Mouse (Mus musculus): ENCODE measurements around the gene Gm28230. TPM values are rescaled to one million over a fixed set of nuclear protein-coding genes. Genes with fewer than 3 reads are reported as not detected.

Gm28230 gene
- total and polyA plus RNA-seq, 3 experiments, result 0.04 to 0.14 TPM; not detected in 1

- Histone ChIP-seq H3K27ac (no peak overlapping the region), H3K36me3 (ENCODE audit: control insufficient read depth, insufficient read depth, low read length) (no peaks in the 10 kb centered on the region), H3K4me1 (ENCODE audit: control insufficient read depth, insufficient read depth, low read length) (no peaks in the 10 kb centered on the region), H3K79me2 (replicated peaks; ENCODE audit: control insufficient read depth, insufficient read depth, low read length) (no peaks in the 10 kb centered on the region), H3K4me3 (no peak overlapping the region), H3K27me3 (ENCODE audit: control insufficient read depth, insufficient read depth, low read length) (peaks cover 44% of the 10 kb centered on the region), H3K9ac (ENCODE audit: low read depth, low read length) (no peak overlapping the region)
- DNase-seq, result no peak
- intact Hi-C loops (cut with DNase I), result loop anchor here (10.0 kb wide), 1 partner anchor 1419 kb away; the partner anchor contains the start of gene Sp9
- TF ChIP-seq CTCF (IDR thresholded peaks at IDR 0.05) (no peak), POLR2A (IDR thresholded peaks at IDR 0.05; ENCODE audit: insufficient read depth, low read depth, low read length) (no peak), EP300 (IDR thresholded peaks at IDR 0.05; ENCODE audit: insufficient read depth, low read depth, low read length) (no peak)
- 14% methylated on average over 4 of the region's 4 CpGs for WGBS
These were observed 33.1 kb upstream of the Gm28230 start for GRCm38 (mm10) chr2:74693432-74693827.

GRCm38 (mm10) chr2:74694066-74694465 is 32.5 kb upstream of the Gm28230 start:
- DNase-seq, result no peak

GRCm38 (mm10) chr2:74695383-74695782 is 31.1 kb upstream of the Gm28230 start:
- intact Hi-C loops (cut with DNase I), result loop anchor here (10.0 kb wide), 1 partner anchor 1421 kb away; the partner anchor contains the start of gene Sp9
- no peaks in the 10 kb centered on the region for H3K36me3 ChIP-seq (ENCODE audit: control insufficient read depth, insufficient read depth, low read length)
- H3K27ac ChIP-seq, result no peak overlapping the region
- 4% methylated on average over 1 of the region's 1 CpGs for WGBS
- TF ChIP-seq EP300 (IDR thresholded peaks at IDR 0.05; ENCODE audit: insufficient read depth, low read depth, low read length) (no peak), POLR2A (IDR thresholded peaks at IDR 0.05; ENCODE audit: insufficient read depth, low read depth, low read length) (no peak), CTCF (IDR thresholded peaks at IDR 0.05) (no peak)
- H3K9ac ChIP-seq (ENCODE audit: low read depth, low read length), result no peak overlapping the region
- peaks cover 52% of the 10 kb centered on the region for H3K27me3 ChIP-seq (ENCODE audit: control insufficient read depth, insufficient read depth, low read length)
- no peaks in the 10 kb centered on the region for H3K4me1 ChIP-seq (ENCODE audit: control insufficient read depth, insufficient read depth, low read length)
- no peak overlapping the region for H3K4me3 ChIP-seq
- DNase-seq, result no peak
- no peaks in the 10 kb centered on the region for H3K79me2 ChIP-seq (replicated peaks; ENCODE audit: control insufficient read depth, insufficient read depth, low read length)

More at GRCm38 (mm10) chr2:74694066-74694465, 32.5 kb upstream of the Gm28230 start:
- Histone ChIP-seq H3K27ac (no peak overlapping the region), H3K4me3 (no peak overlapping the region), H3K27me3 (ENCODE audit: control insufficient read depth, insufficient read depth, low read length) (peaks cover 47% of the 10 kb centered on the region), H3K9ac (ENCODE audit: low read depth, low read length) (no peak overlapping the region), H3K79me2 (replicated peaks; ENCODE audit: control insufficient read depth, insufficient read depth, low read length) (no peaks in the 10 kb centered on the region), H3K36me3 (ENCODE audit: control insufficient read depth, insufficient read depth, low read length) (no peaks in the 10 kb centered on the region), H3K4me1 (ENCODE audit: control insufficient read depth, insufficient read depth, low read length) (no peaks in the 10 kb centered on the region)
- TF ChIP-seq CTCF (IDR thresholded peaks at IDR 0.05) (peak; percentile 53), EP300 (IDR thresholded peaks at IDR 0.05; ENCODE audit: insufficient read depth, low read depth, low read length) (no peak)
- intact Hi-C loops (cut with DNase I), result loop anchor here (10.0 kb wide), 1 partner anchor 1419 kb away; the partner anchor contains the start of gene Sp9
- 6% methylated on average over 16 of the region's 16 CpGs for WGBS

- 6% methylated on average over 7 of the region's 7 CpGs for WGBS
These were observed 30.6 kb upstream of the Gm28230 start for GRCm38 (mm10) chr2:74695813-74696430.

GRCm38 (mm10) chr2:74696442-74697335 is 29.8 kb upstream of the Gm28230 start:
- H3K27ac ChIP-seq, result no peak overlapping the region
- H3K9ac ChIP-seq (ENCODE audit: low read depth, low read length), result no peak overlapping the region
- DNase-seq, result peak in 1 of 2 experiments; percentile 24
- no peaks in the 10 kb centered on the region for H3K36me3 ChIP-seq (ENCODE audit: control insufficient read depth, insufficient read depth, low read length)
- intact Hi-C loops (cut with DNase I), result loop anchor here (10.0 kb wide), 1 partner anchor 1422 kb away; the partner anchor contains the start of gene Sp9
- no peaks in the 10 kb centered on the region for H3K4me1 ChIP-seq (ENCODE audit: control insufficient read depth, insufficient read depth, low read length)
- H3K4me3 ChIP-seq, result no peak overlapping the region
- 7% methylated on average over 34 of the region's 34 CpGs for WGBS
- TF ChIP-seq POLR2A (IDR thresholded peaks at IDR 0.05; ENCODE audit: insufficient read depth, low read depth, low read length) (no peak), CTCF (IDR thresholded peaks at IDR 0.05) (no peak), EP300 (IDR thresholded peaks at IDR 0.05; ENCODE audit: insufficient read depth, low read depth, low read length) (no peak)
- peaks cover 47% of the 10 kb centered on the region for H3K27me3 ChIP-seq (ENCODE audit: control insufficient read depth, insufficient read depth, low read length)
- H3K79me2 ChIP-seq (replicated peaks; ENCODE audit: control insufficient read depth, insufficient read depth, low read length), result no peaks in the 10 kb centered on the region

More at GRCm38 (mm10) chr2:74695813-74696430, 30.6 kb upstream of the Gm28230 start:
- Histone ChIP-seq H3K27me3 (ENCODE audit: control insufficient read depth, insufficient read depth, low read length) (peaks cover 54% of the 10 kb centered on the region), H3K4me1 (ENCODE audit: control insufficient read depth, insufficient read depth, low read length) (no peaks in the 10 kb centered on the region), H3K4me3 (no peak overlapping the region), H3K79me2 (replicated peaks; ENCODE audit: control insufficient read depth, insufficient read depth, low read length) (no peaks in the 10 kb centered on the region), H3K9ac (ENCODE audit: low read depth, low read length) (no peak overlapping the region), H3K36me3 (ENCODE audit: control insufficient read depth, insufficient read depth, low read length) (no peaks in the 10 kb centered on the region), H3K27ac (no peak overlapping the region)
- intact Hi-C loops (cut with DNase I), result loop anchor here (10.0 kb wide), 1 partner anchor 1421 kb away; the partner anchor contains the start of gene Sp9
- TF ChIP-seq POLR2A (IDR thresholded peaks at IDR 0.05; ENCODE audit: insufficient read depth, low read depth, low read length), result no peak
- TF ChIP-seq EP300 (IDR thresholded peaks at IDR 0.05; ENCODE audit: insufficient read depth, low read depth, low read length), result no peak
- no peak for DNase-seq
